Mouse (Mus musculus) MEL (cell line): ENCODE results near the gene Chd3. TPM values are rescaled to one million over a fixed set of nuclear protein-coding genes. Genes with fewer than 3 reads are reported as not detected.

Source experiments
- DNase-seq: peaks from one replicate; pipeline ENCODE4 v3.0.0; 2011; ENCODE audit warnings: low read depth, low spot score
- H3K27ac ChIP-seq: 2 replicates; pipeline ENCODE4 v1.5.1; 2012; ENCODE audit warnings: low read depth, mild to moderate bottlenecking, control low read depth, low read length, moderate library complexity; ENCODE audit not compliant: control insufficient read depth
- H3K27me3 ChIP-seq, 2 experiments: fragments of 150-350 bp in 1 of 2; sonication (generic) in 1 of 2; 2 replicates each; pipeline ENCODE4 v1.6.1; 2012; ENCODE audit warnings: low read length in 2 of 2, mild to moderate bottlenecking in 2 of 2, improper control_type of control experiment in 1 of 2, moderate library complexity in 1 of 2; ENCODE audit not compliant: insufficient read depth in 2 of 2, control insufficient read depth in 1 of 2
- H3K36me3 ChIP-seq, 2 experiments: 2 replicates each; pipeline ENCODE4 v1.6.1; 2012 to 2014; ENCODE audit warnings: low read length in 2 of 2, improper control_type of control experiment in 1 of 2, inconsistent platforms in 1 of 2, mild to moderate bottlenecking in 1 of 2; ENCODE audit not compliant: insufficient read depth in 2 of 2, control insufficient read depth in 1 of 2
- H3K4me1 ChIP-seq, 2 experiments: fragments of 150-350 bp in 1 of 2; sonication (generic) in 1 of 2; 2 replicates each; pipeline ENCODE4 v1.6.1; 2012; ENCODE audit warnings: low read length in 2 of 2, improper control_type of control experiment in 1 of 2, mild to moderate bottlenecking in 1 of 2; ENCODE audit not compliant: insufficient read depth in 2 of 2, control insufficient read depth in 1 of 2
- H3K4me3 ChIP-seq, 2 experiments: fragments of 150-350 bp in 1 of 2; sonication (generic) in 1 of 2; 2 replicates each; pipeline ENCODE4 v1.5.1; 2012; ENCODE audit warnings: low read depth in 2 of 2, low read length in 2 of 2, mild to moderate bottlenecking in 2 of 2, moderate library complexity in 2 of 2, control low read depth in 1 of 2, improper control_type of control experiment in 1 of 2; ENCODE audit not compliant: control insufficient read depth in 1 of 2, insufficient read depth in 1 of 2
- H3K79me2 ChIP-seq: 2 replicates; pipeline ENCODE4 v1.6.1; 2012; ENCODE audit warnings: mild to moderate bottlenecking, low read length, moderate library complexity; ENCODE audit not compliant: control insufficient read depth, poor library complexity, insufficient read depth
- H3K9ac ChIP-seq: 2 replicates; pipeline ENCODE4 v1.6.1; 2012; ENCODE audit warnings: low read depth, mild to moderate bottlenecking, control low read depth, low read length, moderate library complexity; ENCODE audit not compliant: control insufficient read depth, poor library complexity, severe bottlenecking
- H3K9me3 ChIP-seq: fragments of 150-350 bp; sonication (generic); replicated peaks from 2 replicates; pipeline ENCODE4 v1.6.1; 2012; ENCODE audit warnings: mild to moderate bottlenecking, low read length, improper control_type of control experiment, moderate library complexity; ENCODE audit not compliant: insufficient read depth
- CHD1 ChIP-seq: IDR thresholded peaks from 2 replicates; pipeline ENCODE4 v1.6.1; 2012; ENCODE audit warnings: low read depth, mild to moderate bottlenecking, inconsistent platforms, low read length, improper control_type of control experiment
- CHD2 ChIP-seq: IDR thresholded peaks from 2 replicates; pipeline ENCODE4 v1.6.1; 2011; ENCODE audit warnings: low read length, improper control_type of control experiment
- E2F4 ChIP-seq: IDR thresholded peaks from 2 replicates; pipeline ENCODE4 v1.6.1; 2011; ENCODE audit warnings: low read depth, low read length, improper control_type of control experiment, borderline replicate concordance
- ELF1 ChIP-seq: IDR thresholded peaks from 2 replicates; pipeline ENCODE4 v1.6.1; 2014; ENCODE audit warnings: low read depth, mild to moderate bottlenecking, inconsistent platforms, low read length, improper control_type of control experiment, moderate library complexity
- ETS1 ChIP-seq: IDR thresholded peaks from 2 replicates; pipeline ENCODE4 v1.6.1; 2012; ENCODE audit warnings: low read depth, mild to moderate bottlenecking, inconsistent platforms, low read length, improper control_type of control experiment, moderate library complexity
- GABPA ChIP-seq: IDR thresholded peaks from 2 replicates; pipeline ENCODE4 v1.6.1; 2012; ENCODE audit warnings: low read depth, mild to moderate bottlenecking, inconsistent platforms, low read length, improper control_type of control experiment, moderate library complexity
- HCFC1 ChIP-seq: IDR thresholded peaks from 2 replicates; pipeline ENCODE4 v1.6.1; 2012; ENCODE audit warnings: low read depth, mild to moderate bottlenecking, inconsistent platforms, low read length, improper control_type of control experiment, moderate library complexity
- JUND ChIP-seq: IDR thresholded peaks from 2 replicates; pipeline ENCODE4 v1.6.1; 2011; ENCODE audit warnings: low read depth, mild to moderate bottlenecking, improper control_type of control experiment, low read length
- MAFK ChIP-seq: IDR thresholded peaks from 2 replicates; pipeline ENCODE4 v1.6.1; 2011; ENCODE audit warnings: low read depth, mild to moderate bottlenecking, low read length, improper control_type of control experiment, borderline replicate concordance
- MAX ChIP-seq: IDR thresholded peaks from 2 replicates; pipeline ENCODE4 v1.6.1; 2011; ENCODE audit warnings: low read length, improper control_type of control experiment
- MAZ ChIP-seq: IDR thresholded peaks from 2 replicates; pipeline ENCODE4 v1.6.1; 2012; ENCODE audit warnings: low read depth, mild to moderate bottlenecking, inconsistent platforms, low read length, improper control_type of control experiment
- MXI1 ChIP-seq: IDR thresholded peaks from 2 replicates; pipeline ENCODE4 v1.6.1; 2011; ENCODE audit warnings: mild to moderate bottlenecking, low read depth, low read length, improper control_type of control experiment
- MYC ChIP-seq: IDR thresholded peaks from 2 replicates; pipeline ENCODE4 v1.6.1; 2011; ENCODE audit warnings: low read depth, mild to moderate bottlenecking, low read length, improper control_type of control experiment, moderate library complexity
- POLR2A ChIP-seq, 2 experiments: IDR thresholded peaks; 2 replicates each; pipeline ENCODE4 v1.6.1; 2011 to 2012; ENCODE audit warnings: low read length in 2 of 2, mild to moderate bottlenecking in 2 of 2, control low read depth in 1 of 2, improper control_type of control experiment in 1 of 2, low read depth in 1 of 2, moderate library complexity in 1 of 2; ENCODE audit not compliant: control insufficient read depth in 1 of 2, insufficient read depth in 1 of 2, poor library complexity in 1 of 2
- RAD21 ChIP-seq: IDR thresholded peaks from 2 replicates; pipeline ENCODE4 v1.6.1; 2011; ENCODE audit warnings: mild to moderate bottlenecking, low read depth, low read length, improper control_type of control experiment
- RCOR1 ChIP-seq: IDR thresholded peaks from 2 replicates; pipeline ENCODE4 v1.6.1; 2012; ENCODE audit warnings: low read depth, mild to moderate bottlenecking, inconsistent platforms, low read length, improper control_type of control experiment
- SIN3A ChIP-seq: IDR thresholded peaks from 2 replicates; pipeline ENCODE4 v1.6.1; 2012; ENCODE audit warnings: low read length, improper control_type of control experiment, inconsistent platforms
- SMC3 ChIP-seq: IDR thresholded peaks from 2 replicates; pipeline ENCODE4 v1.6.1; 2011; ENCODE audit warnings: low read depth, low read length, improper control_type of control experiment
- TBP ChIP-seq: IDR thresholded peaks from 2 replicates; pipeline ENCODE4 v1.8.0; 2011; ENCODE audit warnings: low read depth, low read length, improper control_type of control experiment
- TCF12 ChIP-seq: IDR thresholded peaks from 2 replicates; pipeline ENCODE4 v1.6.1; 2014; ENCODE audit warnings: low read depth, mild to moderate bottlenecking, inconsistent platforms, low read length, improper control_type of control experiment, moderate library complexity
- UBTF ChIP-seq: IDR thresholded peaks from 2 replicates; pipeline ENCODE4 v1.6.1; 2012; ENCODE audit warnings: low read depth, mild to moderate bottlenecking, inconsistent platforms, low read length, improper control_type of control experiment, moderate library complexity, borderline replicate concordance; ENCODE audit not compliant: insufficient read depth
- USF1 ChIP-seq: IDR thresholded peaks from 2 replicates; pipeline ENCODE4 v1.6.1; 2014; ENCODE audit warnings: low read depth, mild to moderate bottlenecking, inconsistent platforms, low read length, improper control_type of control experiment, moderate library complexity
- USF2 ChIP-seq, 2 experiments: IDR thresholded peaks; 2 replicates each; pipeline ENCODE4 v1.6.1; 2011 to 2012; ENCODE audit warnings: improper control_type of control experiment in 2 of 2, low read length in 2 of 2, borderline replicate concordance in 1 of 2, inconsistent platforms in 1 of 2, low read depth in 1 of 2, mild to moderate bottlenecking in 1 of 2; ENCODE audit not compliant: insufficient read depth in 1 of 2
- ZC3H11A ChIP-seq: IDR thresholded peaks from 2 replicates; pipeline ENCODE4 v1.6.1; 2012; ENCODE audit warnings: low read depth, mild to moderate bottlenecking, inconsistent platforms, low read length, improper control_type of control experiment
- ZKSCAN1 ChIP-seq: IDR thresholded peaks from 2 replicates; pipeline ENCODE4 v1.6.1; 2012; ENCODE audit warnings: low read depth, mild to moderate bottlenecking, inconsistent platforms, low read length, improper control_type of control experiment, moderate library complexity
- ZNF384 ChIP-seq: IDR thresholded peaks from 2 replicates; pipeline ENCODE4 v1.6.1; 2012; ENCODE audit warnings: low read depth, mild to moderate bottlenecking, inconsistent platforms, low read length, improper control_type of control experiment
- polyA plus RNA-seq, 2 experiments: library from polyadenylated mRNA; stranded (reverse) in 1 of 2; unstranded in 1 of 2; fragments of >175 nt in 1 of 2; fragments of >200 nt in 1 of 2; gene quantifications; 2 replicates each; pipeline versions ENCODE4 v1.2.1 to v1.2.4; 2012; ENCODE audit warnings: low replicate concordance in 2 of 2, low read depth in 1 of 2; ENCODE audit not compliant: insufficient read length in 2 of 2, insufficient read depth in 1 of 2, missing spikeins in 1 of 2
- total RNA-seq: library from RNA; depleted of rRNA; stranded (reverse); fragments of 300-350 nt; gene quantifications from 2 replicates; pipeline ENCODE4 v1.2.3, GENCODE M21; 2012

Gene Chd3
- total and polyA plus RNA-seq, 3 experiments = 37.3 to 84.9 TPM; not detected in 1

DNA sequence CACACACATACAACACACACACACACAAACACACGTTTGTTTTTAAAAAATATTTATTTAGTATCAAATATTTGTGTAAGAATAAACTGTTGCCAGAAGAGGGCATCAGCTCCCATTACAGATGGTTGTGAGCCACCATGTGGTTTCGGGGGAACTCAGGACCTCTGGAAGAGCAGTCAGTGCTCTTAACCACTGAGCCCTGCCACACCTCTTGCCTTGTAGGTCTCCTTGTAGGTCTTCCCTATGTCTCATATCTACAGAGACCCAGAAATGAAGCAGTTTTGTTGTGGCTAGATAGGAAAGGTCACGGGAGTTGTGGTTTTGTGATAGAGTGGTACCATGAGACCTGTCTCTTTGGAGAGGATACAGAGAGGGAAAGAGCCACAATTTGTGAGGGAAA lies 35.3 kb downstream of the Chd3 start (continued):
- TF ChIP-seq ELF1 (no peak), CHD2 (no peak), RAD21 (peak; percentile 33), TCF12 (no peak), ZNF384 (no peak), MAFK (no peak), USF2 (IDR thresholded peaks at IDR 0.05; ENCODE audit: borderline replicate concordance in 1 of 2, insufficient read depth in 1 of 2, low read depth in 1 of 2, low read length in 2 of 2) (no peak), SMC3 (peak; percentile 48), UBTF (no peak), JUND (no peak), ZKSCAN1 (no peak), MYC (peak; percentile 73; the same call in 1 of the 2 replicates), GABPA (no peak), MAZ (no peak)

DNA sequence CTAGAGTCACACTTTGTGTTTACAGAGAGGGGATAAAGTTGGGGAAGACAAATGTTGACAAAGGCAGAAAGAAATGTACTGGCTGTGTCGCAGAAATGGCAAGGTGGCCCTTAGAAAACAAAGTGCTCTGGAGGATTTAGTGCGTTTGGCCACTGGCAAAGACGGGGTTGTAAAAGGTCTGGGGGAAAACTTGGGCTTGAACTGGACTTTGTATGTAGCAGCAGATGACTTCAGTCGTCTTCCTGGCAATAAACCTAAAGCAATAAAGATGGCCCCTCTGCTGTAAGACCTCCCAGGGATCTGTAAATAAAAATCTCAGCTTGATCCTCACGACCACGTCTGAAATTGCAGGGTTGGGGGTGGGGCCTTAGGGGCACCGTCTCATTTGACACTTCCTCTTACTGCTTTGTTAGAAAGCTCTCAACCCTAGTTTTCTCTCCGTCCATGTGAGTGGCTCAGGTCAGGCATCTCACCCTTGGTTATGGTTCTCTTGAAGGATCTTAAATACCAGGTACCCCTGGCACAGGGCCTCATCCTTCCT lies 36.4 kb downstream of the Chd3 start:
- DNase-seq = peak; percentile 32
- Histone ChIP-seq H3K36me3 (peaks cover 0 to 2% of the 10 kb centered on the region in 2 experiments; a peak in 2 of 4 replicates), H3K4me3 (no peak overlapping the region), H3K27ac (no peak overlapping the region), H3K9me3 (no peaks in the 10 kb centered on the region), H3K79me2 (no peaks in the 10 kb centered on the region), H3K9ac (no peak overlapping the region), H3K4me1 (peaks cover 0 to 4% of the 10 kb centered on the region in 2 experiments; a peak in 3 of 4 replicates), H3K27me3 (no peaks in the 10 kb centered on the region)
- TF ChIP-seq TCF12 = no peak
- TF ChIP-seq POLR2A (IDR thresholded peaks at IDR 0.05; ENCODE audit: control insufficient read depth in 1 of 2, insufficient read depth in 1 of 2, low read depth in 1 of 2, low read length in 2 of 2, poor library complexity in 1 of 2) = no peak
- no peak for TF ChIP-seq MXI1

DNA sequence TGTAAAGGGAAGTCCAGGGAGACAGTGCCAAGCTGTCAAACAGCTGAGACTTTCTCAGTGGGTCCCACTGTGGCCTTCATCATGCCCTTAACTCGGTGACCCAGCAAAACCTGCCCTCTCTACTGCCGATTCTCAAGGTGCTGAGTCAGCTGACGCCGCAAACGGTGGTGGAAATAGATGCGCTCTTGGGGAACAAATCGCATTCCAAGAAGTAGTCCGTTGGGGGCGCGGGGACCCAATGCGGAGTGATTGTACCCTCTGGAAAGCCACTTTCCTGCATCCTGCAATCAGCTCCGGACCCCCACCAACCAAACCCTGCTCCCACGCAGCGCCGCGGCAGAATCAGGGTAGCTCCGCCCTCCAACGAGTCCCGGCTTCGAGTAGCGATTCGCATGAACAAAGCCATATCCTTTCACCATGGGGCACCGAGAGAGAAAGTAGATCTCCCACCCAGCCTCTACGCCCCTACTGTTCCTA lies 37.2 kb downstream of the Chd3 start:
- peaks cover 3 to 12% of the 10 kb centered on the region in 2 experiments; a peak in 3 of 4 replicates for H3K4me1 ChIP-seq
- no peak overlapping the region for H3K27ac ChIP-seq
- peaks cover 0 to 10% of the 10 kb centered on the region in 2 experiments; a peak in 2 of 4 replicates for H3K36me3 ChIP-seq
- no peak overlapping the region for H3K4me3 ChIP-seq
- DNase-seq = no peak
- TF ChIP-seq JUND (no peak), HCFC1 (no peak), ZC3H11A (no peak), USF2 (IDR thresholded peaks at IDR 0.05; ENCODE audit: borderline replicate concordance in 1 of 2, insufficient read depth in 1 of 2, low read depth in 1 of 2, low read length in 2 of 2) (no peak), POLR2A (IDR thresholded peaks at IDR 0.05; ENCODE audit: control insufficient read depth in 1 of 2, insufficient read depth in 1 of 2, low read depth in 1 of 2, low read length in 2 of 2, poor library complexity in 1 of 2) (no peak), ETS1 (no peak), ZNF384 (no peak), TBP (no peak), USF1 (no peak), CHD1 (no peak), SIN3A (no peak), GABPA (no peak), RCOR1 (no peak), TCF12 (no peak), E2F4 (no peak), MAX (no peak), MAZ (no peak)
- no peaks in the 10 kb centered on the region for H3K79me2 ChIP-seq
- no peaks in the 10 kb centered on the region for H3K27me3 ChIP-seq
- no peaks in the 10 kb centered on the region for H3K9me3 ChIP-seq
- no peak overlapping the region for H3K9ac ChIP-seq
